Mouse (Mus musculus) cerebellum, postnatal 36 days (tissue): ENCODE measurements around the gene Acsl5.

ENCODE experiments used
- DNase-seq, 2 experiments: peaks; one replicate each; pipeline ENCODE4 v3.0.0; 2021 to 2022; ENCODE audit warnings: mixed read lengths in 2 of 2

Gene Acsl5

GRCm38 (mm10) chr19:55288974-55289373 lies 37.2 kb downstream of the Acsl5 start:
- no peak for DNase-seq

DNA sequence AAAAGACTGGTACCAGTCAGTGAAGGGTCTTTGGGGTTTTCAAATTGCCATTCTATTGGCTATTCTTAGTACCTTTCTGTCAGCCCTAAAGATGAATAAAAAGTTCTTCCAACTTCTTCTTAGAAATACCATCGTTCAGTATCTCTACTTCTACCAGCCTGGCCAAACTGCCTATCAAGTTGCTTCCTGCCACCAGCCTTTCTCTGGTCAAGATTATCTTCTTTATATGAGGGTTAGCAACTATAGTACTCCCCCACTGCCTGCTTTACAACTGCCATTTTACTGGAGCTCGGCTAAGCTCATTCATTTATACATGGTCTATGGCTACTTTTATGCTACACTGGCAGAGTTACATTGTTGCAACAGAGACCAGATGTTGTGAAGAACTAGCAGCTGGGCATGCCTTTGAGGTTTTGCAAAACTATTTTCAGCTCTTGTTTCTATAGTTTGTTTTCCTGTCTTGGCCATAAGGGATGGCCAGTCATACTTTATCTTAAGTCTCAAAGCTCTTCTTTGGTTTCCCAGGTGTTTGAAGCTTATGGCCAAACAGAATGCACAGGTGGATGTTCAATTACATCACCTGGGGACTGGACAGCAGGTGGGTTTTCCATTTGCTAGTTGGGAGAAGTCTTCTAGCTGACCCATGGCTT lies 39.0 kb downstream of the Acsl5 start:
- DNase-seq: no peak

- no peak for DNase-seq
These were observed 40.6 kb downstream of the Acsl5 start for GRCm38 (mm10) chr19:55292210-55292850.

- no peak for DNase-seq
These were observed 41.4 kb downstream of the Acsl5 start for GRCm38 (mm10) chr19:55293175-55293574.

GRCm38 (mm10) chr19:55295075-55295474 lies 43.3 kb downstream of the Acsl5 start:
- no peak for DNase-seq

- DNase-seq: no peak
These were observed 43.8 kb downstream of the Acsl5 start for GRCm38 (mm10) chr19:55295556-55295955.

GRCm38 (mm10) chr19:55296301-55296700 lies 44.6 kb downstream of the Acsl5 start:
- no peak for DNase-seq

DNA sequence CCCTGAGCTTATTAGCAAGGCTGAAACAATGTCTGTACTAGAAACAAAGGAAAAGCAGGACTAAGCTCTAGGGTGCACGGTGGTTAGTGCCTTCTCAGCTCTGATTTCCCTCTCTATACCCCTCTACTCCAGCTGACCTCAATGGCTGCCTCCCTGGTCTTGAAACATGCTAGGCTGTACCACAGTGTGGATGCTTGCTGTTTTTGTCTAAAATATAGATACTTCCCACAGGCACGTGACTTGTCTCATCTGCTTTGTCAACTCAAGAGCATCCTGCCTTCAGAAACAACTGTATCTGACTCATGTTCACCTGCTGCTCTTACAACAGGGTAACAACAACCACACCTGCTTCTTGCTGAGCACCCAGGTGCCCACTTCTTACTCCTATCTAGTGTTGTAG lies 45.8 kb downstream of the Acsl5 start:
- DNase-seq: no peak

DNA sequence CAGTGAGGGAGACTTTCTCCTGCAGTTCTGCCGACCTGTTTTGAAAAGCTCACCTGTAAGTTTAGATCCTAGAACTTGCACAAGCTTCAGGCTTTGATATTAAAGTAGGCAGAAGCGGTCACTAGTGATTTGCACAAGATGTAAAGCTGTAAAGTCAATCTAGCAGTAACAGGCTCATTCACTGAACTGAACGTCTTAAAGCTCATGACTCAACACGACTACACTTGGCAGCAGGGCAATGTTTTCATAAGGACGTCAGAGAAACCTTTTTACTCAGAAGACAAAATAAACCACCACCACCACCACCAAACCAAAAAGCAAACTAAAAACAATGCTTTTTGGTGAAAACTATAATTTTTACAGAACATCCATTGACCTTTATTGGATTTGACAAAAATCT lies 46.2 kb downstream of the Acsl5 start:
- no peak for DNase-seq

DNA sequence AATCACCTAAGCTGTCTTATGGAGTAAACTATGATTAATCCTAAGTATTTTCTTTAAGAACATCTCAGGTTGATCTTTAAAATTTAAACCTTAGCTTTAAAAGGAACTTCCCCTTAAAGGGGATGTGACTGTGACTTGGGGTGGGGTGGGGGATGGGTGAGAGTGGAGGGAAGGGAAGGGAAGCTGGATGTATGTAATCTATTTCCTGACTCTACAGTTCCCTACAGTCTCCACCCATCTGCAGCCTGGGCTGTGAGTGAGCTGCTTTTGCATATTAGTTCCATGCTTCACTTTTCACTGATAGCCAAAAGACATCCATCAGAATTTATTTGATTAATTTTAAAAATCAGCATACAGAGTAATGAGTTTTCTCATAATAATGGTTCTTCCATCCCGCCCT lies 47.6 kb downstream of the Acsl5 start:
- DNase-seq: no peak

DNA sequence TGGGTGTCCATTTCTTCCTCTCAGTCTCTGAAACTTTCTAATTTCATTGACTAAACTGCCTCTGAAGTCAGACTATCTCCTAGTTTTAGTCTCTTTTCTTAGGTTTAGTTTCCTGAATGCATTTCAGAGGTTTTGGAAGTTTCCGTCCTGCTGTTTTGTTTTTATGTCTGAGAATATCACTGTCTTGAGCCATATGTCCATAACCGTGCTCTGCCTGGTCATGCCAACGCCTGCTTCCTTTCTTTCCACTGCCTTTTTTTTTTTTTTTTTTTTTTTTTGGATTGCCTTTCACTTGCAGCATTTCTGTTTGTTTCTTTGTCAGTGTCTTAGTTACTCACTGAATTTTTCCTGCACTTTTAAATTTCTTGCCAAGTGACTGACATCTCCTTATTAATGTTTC lies 48.8 kb downstream of the Acsl5 start:
- no peak for DNase-seq

GRCm38 (mm10) chr19:55305024-55305423 lies 53.3 kb downstream of the Acsl5 start:
- no peak for DNase-seq

DNA sequence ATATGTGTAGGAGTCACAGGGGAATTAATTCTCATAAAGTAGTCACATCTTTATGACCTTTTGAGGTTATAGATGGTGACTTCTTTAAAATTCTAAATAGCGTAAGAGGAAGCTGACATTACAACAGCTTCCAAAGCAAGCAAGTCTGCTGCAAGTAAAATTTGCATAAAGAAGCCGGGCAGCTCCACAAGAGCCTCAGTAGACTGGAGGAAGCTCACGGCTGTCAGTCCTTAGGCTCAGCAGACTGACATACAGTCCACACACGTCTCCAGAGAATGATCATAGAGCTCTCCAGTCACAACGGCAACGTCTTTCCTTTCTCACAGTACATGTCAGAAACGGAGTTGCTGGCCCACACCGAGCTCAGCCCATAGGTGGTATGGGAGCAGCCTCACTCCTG lies 60.1 kb downstream of the Acsl5 start:
- no peak for DNase-seq

- no peak for DNase-seq
These were observed 61.9 kb downstream of the Acsl5 start for GRCm38 (mm10) chr19:55313649-55314048.

DNA sequence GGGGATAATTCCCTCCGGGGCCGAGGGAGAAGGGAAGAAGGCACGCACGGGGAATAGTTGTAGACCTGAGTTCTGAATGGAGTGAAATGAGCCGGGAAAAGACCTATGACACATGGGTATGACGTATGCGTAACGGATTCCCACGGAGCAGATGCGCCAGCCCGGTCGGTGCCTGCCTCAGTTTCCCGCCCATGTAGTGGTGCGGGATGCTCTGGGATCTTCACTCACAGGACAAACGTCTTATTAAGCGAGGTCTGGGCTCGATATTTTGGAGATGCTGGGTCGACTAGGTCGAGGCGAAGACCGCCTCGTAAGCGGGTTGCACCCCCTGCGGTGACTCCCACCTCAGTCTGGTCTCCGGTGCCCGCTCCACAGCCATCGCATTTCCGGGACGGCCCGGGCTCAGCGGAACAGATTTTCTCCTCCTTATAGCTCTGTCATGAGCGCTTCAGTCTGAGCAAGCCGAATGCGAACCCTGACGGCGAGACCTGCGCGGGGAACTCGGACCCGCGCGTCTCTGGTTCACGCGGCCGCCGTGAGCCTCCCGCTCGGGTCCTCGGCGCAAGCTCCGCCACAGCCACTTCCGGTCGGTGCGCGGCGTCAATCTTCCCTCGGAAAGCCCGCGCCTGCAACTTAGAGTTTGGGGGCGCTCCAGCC lies 63.8 kb downstream of the Acsl5 start, which contains the start of gene Zdhhc6:
TSS of gene Zdhhc6 (minus strand) at position 581 of the 657 bp plus-strand sequence.
- peak; percentile 86 to 89 for DNase-seq

GRCm38 (mm10) chr19:55316109-55316714 lies 64.5 kb downstream of the Acsl5 start, which contains the start of gene Vti1a:
Gene Vti1a (plus strand): TSS chr19:55316295.
- DNase-seq: peak; percentile 91 to 95

GRCm38 (mm10) chr19:55316901-55317300 lies 65.2 kb downstream of the Acsl5 start:
- no peak for DNase-seq

DNA sequence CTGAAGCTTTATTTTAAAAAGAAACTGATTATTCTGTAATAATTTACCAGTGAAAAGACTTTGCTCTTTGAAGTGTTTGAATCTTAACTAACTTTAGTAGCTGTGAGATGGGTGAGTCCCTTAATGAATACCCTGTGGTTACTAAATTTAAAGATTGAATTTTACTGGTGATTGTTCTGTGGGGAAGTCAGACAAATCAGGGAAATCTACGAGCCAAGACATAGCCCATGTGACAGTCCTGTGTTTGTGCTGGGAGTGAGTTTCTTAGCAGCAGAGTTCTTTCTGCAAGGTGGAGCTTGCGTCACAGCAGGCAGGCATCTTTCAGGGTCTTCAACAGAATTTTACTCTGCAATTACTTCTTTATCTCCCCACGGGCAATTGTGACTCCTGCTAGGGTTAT lies 67.3 kb downstream of the Acsl5 start:
- DNase-seq: no peak

DNA sequence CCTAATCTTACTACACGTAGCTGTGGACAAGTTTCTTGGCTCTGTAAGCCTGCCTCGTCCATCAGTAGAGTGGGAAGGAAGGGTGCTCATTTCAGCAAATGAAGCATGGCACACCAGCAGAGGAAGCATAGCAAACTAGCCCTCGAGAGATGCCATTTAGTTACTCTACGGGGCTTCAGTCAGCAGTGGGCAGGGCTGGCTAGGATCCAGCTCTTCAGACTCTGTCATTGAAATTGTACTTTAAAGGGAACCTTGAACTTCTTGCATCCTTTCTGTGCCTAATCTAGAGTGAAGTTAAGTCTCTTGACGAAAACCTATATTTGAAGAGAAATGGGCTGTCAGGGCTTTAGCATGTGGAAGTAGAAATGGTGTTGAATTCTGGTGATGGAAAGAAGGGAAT lies 67.8 kb downstream of the Acsl5 start:
- no peak for DNase-seq

DNA sequence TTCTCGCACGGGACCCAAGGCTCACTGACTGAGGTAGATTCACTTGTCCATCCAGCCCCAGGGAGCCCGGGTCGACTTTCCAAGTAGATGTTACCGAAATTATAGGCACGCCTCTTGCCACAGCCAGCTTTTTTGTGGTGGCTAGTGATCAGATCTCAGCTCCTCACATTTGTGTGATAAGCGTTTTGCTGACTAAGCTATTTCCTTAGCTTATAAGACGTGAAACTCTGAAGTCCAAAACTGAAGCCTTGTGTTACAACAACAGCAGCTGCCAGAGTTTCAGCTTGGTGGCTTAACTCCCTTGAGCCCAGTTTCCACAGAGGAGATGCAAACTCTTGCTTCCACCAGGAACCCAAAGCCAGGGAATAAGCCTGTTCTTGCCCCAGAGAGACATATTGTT lies 70.9 kb downstream of the Acsl5 start:
- DNase-seq: no peak

DNA sequence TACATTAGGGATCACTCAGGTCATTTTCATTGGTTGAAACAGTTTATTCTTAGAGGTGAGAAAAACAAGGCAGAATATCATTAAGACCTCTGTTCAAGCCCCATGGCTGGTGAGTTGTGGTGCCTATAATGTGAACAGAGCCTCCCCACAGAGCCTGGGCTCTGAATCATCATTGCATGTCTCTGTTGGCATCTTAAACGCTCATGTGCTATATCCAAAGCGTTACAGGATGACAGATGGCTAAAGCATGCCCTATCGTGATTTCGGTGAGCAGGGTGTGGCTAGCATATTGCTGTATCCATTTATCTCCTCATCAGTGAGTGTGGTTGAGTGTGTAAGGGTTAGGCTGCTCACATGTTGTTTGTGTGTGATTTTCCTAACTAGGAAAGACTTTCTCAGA lies 75.8 kb downstream of the Acsl5 start:
- DNase-seq: peak; percentile 18 to 39

GRCm38 (mm10) chr19:55331776-55332175 lies 80.0 kb downstream of the Acsl5 start:
- no peak for DNase-seq

- peak; percentile 56 to 71 for DNase-seq
These were observed 81.0 kb downstream of the Acsl5 start for GRCm38 (mm10) chr19:55332641-55333268.
